Mouse (Mus musculus): ENCODE data around the gene Mboat2. TPM values are rescaled to one million over a fixed set of nuclear protein-coding genes. Genes with fewer than 3 reads are reported as not detected.

The Mboat2 gene
- polyA plus RNA-seq (2014; fragmentation: Nextera tagmentation; extraction: Ambion mirVana) = 58.3 and 66.9 TPM in 2 replicates

DNA sequence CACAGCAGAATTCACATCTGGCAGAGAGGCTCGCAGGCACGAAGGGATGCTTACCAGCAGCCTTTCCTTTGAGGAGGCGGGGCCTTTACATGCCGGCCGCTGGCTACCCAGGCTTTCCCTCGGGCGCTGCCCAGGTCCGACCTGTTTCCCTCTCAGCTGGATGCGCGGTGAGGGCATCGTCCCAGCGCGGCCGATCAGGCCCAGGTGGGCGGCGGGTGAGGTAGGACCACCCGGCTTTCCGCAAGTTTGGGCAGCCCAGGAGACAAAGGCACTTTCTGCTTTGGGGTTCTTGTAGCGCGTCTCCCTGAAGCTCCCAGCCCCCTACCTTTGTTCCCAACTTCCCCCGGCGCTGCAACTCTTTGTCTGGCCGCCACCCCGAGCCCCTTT lies at the start of gene Mboat2:
Mboat2 (plus strand) TSS at position 114 of the 387 bp plus-strand sequence.
- Histone ChIP-seq H3K9ac (ENCODE audit: low read length) (peak within 1 kb of the TSS; percentile 98), H3K9me3 (ENCODE audit: control insufficient read depth, low read length) (no peaks in the 10 kb centered on the region), H3K27ac (ENCODE audit: low read depth, low read length) (peak within 1 kb of the TSS; percentile 96), H3K27me3 (ENCODE audit: control insufficient read depth, insufficient read depth, low read length) (no peaks in the 10 kb centered on the region), H3K4me1 (ENCODE audit: control insufficient read depth, insufficient read depth, low read length) (peaks cover 15% of the 10 kb centered on the region), H3K4me2 (peak within 1 kb of the TSS; percentile 69), H3K36me3 (ENCODE audit: control insufficient read depth, insufficient read depth, low read length) (no peaks in the 10 kb centered on the region), H3K4me3 (ENCODE audit: low read depth, low read length) (peak within 1 kb of the TSS; percentile 89)
- DNase-seq (ENCODE audit: low spot score, missing footprints) = peak; percentile 98
- under 1% methylated on average over 23 of the region's 24 CpGs for WGBS
- no peak; the same call in 1 of the 2 replicates for ATAC-seq (ENCODE audit: low FRiP score)

DNA sequence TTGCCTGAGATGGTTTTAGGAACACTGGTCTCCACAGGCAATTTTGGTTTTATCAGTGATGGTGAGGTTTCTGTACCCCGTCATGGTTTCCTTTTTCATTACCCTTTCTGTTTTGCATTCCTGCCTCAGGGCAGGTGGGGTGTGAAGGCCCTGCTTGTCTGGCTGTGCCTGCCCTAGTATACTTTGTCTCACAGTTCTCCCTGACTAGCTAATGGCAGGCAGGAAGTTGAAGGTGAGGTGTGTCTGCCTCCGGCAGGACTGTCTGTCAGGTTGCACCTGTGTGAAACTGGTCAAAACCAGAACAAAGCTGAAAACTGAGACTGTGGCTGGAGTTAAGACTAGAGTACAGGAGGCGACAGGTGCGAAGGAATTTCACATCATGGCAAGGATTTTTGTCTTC lies 46.9 kb upstream of the Mboat2 start:
- Histone ChIP-seq H3K9ac (ENCODE audit: low read length) (no peak overlapping the region), H3K27ac (ENCODE audit: low read depth, low read length) (no peak overlapping the region), H3K4me2 (no peak overlapping the region), H3K9me3 (ENCODE audit: control insufficient read depth, low read length) (no peaks in the 10 kb centered on the region), H3K36me3 (ENCODE audit: control insufficient read depth, insufficient read depth, low read length) (no peaks in the 10 kb centered on the region), H3K27me3 (ENCODE audit: control insufficient read depth, insufficient read depth, low read length) (no peaks in the 10 kb centered on the region), H3K4me3 (ENCODE audit: low read depth, low read length) (no peak overlapping the region), H3K4me1 (ENCODE audit: control insufficient read depth, insufficient read depth, low read length) (peaks cover 2% of the 10 kb centered on the region; the same call in 1 of the 2 replicates)
- ATAC-seq (ENCODE audit: low FRiP score) (no peak), DNase-seq (ENCODE audit: low spot score, missing footprints) (no peak)
- WGBS = 74% methylated on average over 4 of the region's 4 CpGs

DNA sequence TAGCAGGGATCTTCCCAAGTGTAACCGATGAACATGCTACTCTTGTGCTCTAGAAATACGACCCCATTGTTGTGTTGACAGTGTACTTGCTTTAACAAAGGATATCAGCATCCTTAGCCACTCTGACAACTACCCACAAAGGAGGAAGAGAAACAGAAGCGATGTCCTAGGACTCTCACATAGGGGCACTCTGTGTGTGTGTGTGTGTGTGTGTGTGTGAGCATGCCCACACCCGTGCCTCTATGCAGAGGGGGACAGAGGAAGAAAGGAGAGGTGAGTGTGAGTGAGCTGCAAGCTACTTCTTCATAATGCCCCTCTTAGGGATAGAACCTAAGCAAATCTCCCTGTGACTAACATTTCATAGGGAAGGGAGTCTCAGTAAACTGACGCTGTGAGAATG lies 44.8 kb upstream of the Mboat2 start:
- Histone ChIP-seq H3K27ac (ENCODE audit: low read depth, low read length) (no peak overlapping the region), H3K9me3 (ENCODE audit: control insufficient read depth, low read length) (no peaks in the 10 kb centered on the region), H3K4me2 (no peak overlapping the region), H3K4me1 (ENCODE audit: control insufficient read depth, insufficient read depth, low read length) (peaks cover 2% of the 10 kb centered on the region; the same call in 1 of the 2 replicates), H3K4me3 (ENCODE audit: low read depth, low read length) (no peak overlapping the region), H3K36me3 (ENCODE audit: control insufficient read depth, insufficient read depth, low read length) (no peaks in the 10 kb centered on the region), H3K9ac (ENCODE audit: low read length) (no peak overlapping the region), H3K27me3 (ENCODE audit: control insufficient read depth, insufficient read depth, low read length) (no peaks in the 10 kb centered on the region)
- DNase-seq (ENCODE audit: low spot score, missing footprints) (no peak), ATAC-seq (ENCODE audit: low FRiP score) (no peak)
- 68% methylated on average over 5 of the region's 5 CpGs for WGBS

DNA sequence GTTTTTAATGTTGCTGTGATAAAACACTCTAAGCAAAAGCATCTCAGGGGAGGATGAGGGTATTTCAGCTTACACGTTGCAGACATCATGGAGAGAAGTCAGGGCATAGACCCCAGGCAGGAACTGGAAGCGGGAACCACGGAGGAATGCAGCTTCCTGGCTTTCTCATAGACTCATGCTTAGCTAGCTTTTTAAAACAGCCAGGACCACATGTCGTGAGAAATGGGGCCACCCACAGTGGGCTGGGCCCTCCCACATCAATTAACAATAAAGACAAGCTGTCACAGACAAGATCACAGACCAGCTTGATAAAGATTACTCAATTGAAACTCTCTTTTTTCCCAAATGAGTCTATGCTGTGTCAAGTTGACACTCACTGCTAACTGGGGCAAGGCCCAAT lies 44.4 kb upstream of the Mboat2 start:
- no peaks in the 10 kb centered on the region for H3K27me3 ChIP-seq (ENCODE audit: control insufficient read depth, insufficient read depth, low read length)
- no peak overlapping the region for H3K27ac ChIP-seq (ENCODE audit: low read depth, low read length)
- no peak for DNase-seq (ENCODE audit: low spot score, missing footprints)
- no peak overlapping the region for H3K4me3 ChIP-seq (ENCODE audit: low read depth, low read length)
- H3K9me3 ChIP-seq (ENCODE audit: control insufficient read depth, low read length) = no peaks in the 10 kb centered on the region
- 18% methylated on average over 4 of the region's 4 CpGs for WGBS
- no peak overlapping the region for H3K9ac ChIP-seq (ENCODE audit: low read length)
- H3K36me3 ChIP-seq (ENCODE audit: control insufficient read depth, insufficient read depth, low read length) = no peaks in the 10 kb centered on the region
- ATAC-seq (ENCODE audit: low FRiP score) = no peak
- H3K4me1 ChIP-seq (ENCODE audit: control insufficient read depth, insufficient read depth, low read length) = peaks cover 2% of the 10 kb centered on the region; the same call in 1 of the 2 replicates
- no peak overlapping the region for H3K4me2 ChIP-seq

DNA sequence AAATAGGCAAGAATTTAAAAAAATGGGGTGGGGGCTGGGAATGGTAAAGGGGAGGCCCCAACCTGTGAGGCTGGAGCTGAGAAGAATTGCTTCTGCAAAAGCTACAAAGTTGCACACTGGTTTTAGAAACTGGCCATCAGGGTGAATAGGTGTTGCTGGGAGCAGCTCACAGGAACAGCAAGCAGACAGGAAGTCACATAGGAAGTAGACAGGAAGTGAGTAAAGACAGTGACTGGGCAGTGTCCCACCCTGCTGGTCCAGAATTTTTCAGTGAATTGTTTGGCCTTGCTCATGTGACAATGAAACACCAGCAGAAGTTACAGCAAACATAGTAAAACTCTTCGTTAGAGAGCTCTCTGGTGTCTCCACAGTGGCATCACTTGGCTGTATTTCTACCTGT lies 41.0 kb upstream of the Mboat2 start:
- peaks cover 2% of the 10 kb centered on the region; the same call in 1 of the 2 replicates for H3K4me1 ChIP-seq (ENCODE audit: control insufficient read depth, insufficient read depth, low read length)
- H3K9me3 ChIP-seq (ENCODE audit: control insufficient read depth, low read length) = no peaks in the 10 kb centered on the region
- no peak overlapping the region for H3K4me2 ChIP-seq
- no peak overlapping the region for H3K9ac ChIP-seq (ENCODE audit: low read length)
- H3K4me3 ChIP-seq (ENCODE audit: low read depth, low read length) = no peak overlapping the region
- DNase-seq (ENCODE audit: low spot score, missing footprints) (no peak), ATAC-seq (ENCODE audit: low FRiP score) (no peak)
- no peaks in the 10 kb centered on the region for H3K27me3 ChIP-seq (ENCODE audit: control insufficient read depth, insufficient read depth, low read length)
- WGBS = 77% methylated on average over 1 of the region's 1 CpGs
- H3K27ac ChIP-seq (ENCODE audit: low read depth, low read length) = no peak overlapping the region
- H3K36me3 ChIP-seq (ENCODE audit: control insufficient read depth, insufficient read depth, low read length) = no peaks in the 10 kb centered on the region

DNA sequence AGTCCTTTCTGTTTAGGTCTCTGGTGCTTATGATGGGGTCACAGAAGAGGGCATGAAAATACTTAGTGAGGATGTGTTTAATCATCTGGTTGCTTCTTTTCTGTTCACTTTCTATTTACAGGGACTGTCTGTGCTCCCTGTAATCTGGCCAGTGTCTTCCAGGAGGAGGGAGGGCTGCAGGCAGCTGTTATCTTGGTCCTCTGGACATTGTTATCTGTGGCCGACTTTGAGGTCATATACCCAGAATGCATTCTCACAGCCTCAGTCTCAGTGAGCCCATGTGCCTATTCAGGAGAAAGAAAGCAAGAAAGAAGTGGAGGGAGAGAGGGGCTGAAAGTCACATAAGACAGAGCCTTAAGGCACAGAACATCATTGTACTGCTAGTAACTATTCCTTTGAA lies 19.4 kb upstream of the Mboat2 start:
- no peak overlapping the region for H3K9ac ChIP-seq (ENCODE audit: low read length)
- ATAC-seq (ENCODE audit: low FRiP score) = no peak
- no peaks in the 10 kb centered on the region for H3K36me3 ChIP-seq (ENCODE audit: control insufficient read depth, insufficient read depth, low read length)
- H3K4me3 ChIP-seq (ENCODE audit: low read depth, low read length) = no peak overlapping the region
- no peak overlapping the region for H3K4me2 ChIP-seq
- H3K4me1 ChIP-seq (ENCODE audit: control insufficient read depth, insufficient read depth, low read length) = no peaks in the 10 kb centered on the region
- no peaks in the 10 kb centered on the region for H3K27me3 ChIP-seq (ENCODE audit: control insufficient read depth, insufficient read depth, low read length)
- no peak for DNase-seq (ENCODE audit: low spot score, missing footprints)
- WGBS = 50% methylated on average over 1 of the region's 1 CpGs
- H3K9me3 ChIP-seq (ENCODE audit: control insufficient read depth, low read length) = no peaks in the 10 kb centered on the region
- H3K27ac ChIP-seq (ENCODE audit: low read depth, low read length) = no peak overlapping the region

DNA sequence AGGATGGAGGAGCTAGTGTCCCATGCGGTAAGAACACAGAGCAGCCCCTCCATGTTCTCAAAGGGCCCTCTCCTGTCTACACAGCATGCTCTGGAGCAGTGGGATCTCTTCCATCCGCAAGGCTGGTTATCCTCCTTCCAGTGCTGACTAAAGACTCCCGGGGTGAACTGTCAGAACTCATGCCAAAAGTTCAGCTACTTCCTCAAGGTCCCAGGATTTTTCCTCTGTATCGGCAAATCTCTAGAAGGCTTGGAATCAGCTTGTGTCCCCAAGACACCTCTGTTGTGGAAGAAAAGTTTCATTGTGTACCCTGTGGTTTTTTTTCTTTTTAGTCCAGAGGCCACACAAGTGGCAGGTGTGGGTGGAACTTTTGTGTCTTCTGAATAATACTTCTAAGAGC lies 18.8 kb upstream of the Mboat2 start:
- Histone ChIP-seq H3K4me2 (no peak overlapping the region), H3K27me3 (ENCODE audit: control insufficient read depth, insufficient read depth, low read length) (no peaks in the 10 kb centered on the region), H3K36me3 (ENCODE audit: control insufficient read depth, insufficient read depth, low read length) (no peaks in the 10 kb centered on the region), H3K4me3 (ENCODE audit: low read depth, low read length) (no peak overlapping the region), H3K9me3 (ENCODE audit: control insufficient read depth, low read length) (no peaks in the 10 kb centered on the region), H3K27ac (ENCODE audit: low read depth, low read length) (no peak overlapping the region), H3K4me1 (ENCODE audit: control insufficient read depth, insufficient read depth, low read length) (no peaks in the 10 kb centered on the region), H3K9ac (ENCODE audit: low read length) (no peak overlapping the region)
- no peak for DNase-seq (ENCODE audit: low spot score, missing footprints)
- 78% methylated on average over 4 of the region's 4 CpGs for WGBS
- ATAC-seq (ENCODE audit: low FRiP score) = no peak

DNA sequence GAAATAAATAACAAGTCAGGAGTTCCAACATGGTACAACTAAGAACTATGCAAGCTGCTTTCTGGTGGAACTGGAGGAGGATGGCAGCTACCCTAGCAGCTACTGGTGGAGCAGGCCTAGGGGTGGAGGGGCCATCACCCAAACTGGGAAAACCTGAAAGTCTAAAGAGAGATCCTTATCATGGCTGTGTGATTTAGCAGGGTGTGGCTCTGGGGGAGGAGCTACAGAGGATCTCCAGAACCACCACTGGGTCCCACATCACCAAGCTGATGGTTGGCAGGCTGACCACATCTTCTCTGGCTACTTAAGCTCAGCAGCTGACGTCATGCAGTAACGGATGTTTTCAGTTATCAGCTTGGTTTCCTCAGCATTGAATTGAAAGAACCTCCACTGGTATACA lies 7.8 kb upstream of the Mboat2 start:
- Histone ChIP-seq H3K27ac (ENCODE audit: low read depth, low read length) (no peak overlapping the region), H3K4me3 (ENCODE audit: low read depth, low read length) (no peak overlapping the region), H3K36me3 (ENCODE audit: control insufficient read depth, insufficient read depth, low read length) (no peaks in the 10 kb centered on the region), H3K4me2 (no peak overlapping the region), H3K27me3 (ENCODE audit: control insufficient read depth, insufficient read depth, low read length) (no peaks in the 10 kb centered on the region), H3K4me1 (ENCODE audit: control insufficient read depth, insufficient read depth, low read length) (no peaks in the 10 kb centered on the region), H3K9ac (ENCODE audit: low read length) (no peak overlapping the region), H3K9me3 (ENCODE audit: control insufficient read depth, low read length) (no peaks in the 10 kb centered on the region)
- ATAC-seq (ENCODE audit: low FRiP score) (no peak), DNase-seq (ENCODE audit: low spot score, missing footprints) (peak; percentile 56)
- WGBS = 90% methylated on average over 2 of the region's 2 CpGs

DNA sequence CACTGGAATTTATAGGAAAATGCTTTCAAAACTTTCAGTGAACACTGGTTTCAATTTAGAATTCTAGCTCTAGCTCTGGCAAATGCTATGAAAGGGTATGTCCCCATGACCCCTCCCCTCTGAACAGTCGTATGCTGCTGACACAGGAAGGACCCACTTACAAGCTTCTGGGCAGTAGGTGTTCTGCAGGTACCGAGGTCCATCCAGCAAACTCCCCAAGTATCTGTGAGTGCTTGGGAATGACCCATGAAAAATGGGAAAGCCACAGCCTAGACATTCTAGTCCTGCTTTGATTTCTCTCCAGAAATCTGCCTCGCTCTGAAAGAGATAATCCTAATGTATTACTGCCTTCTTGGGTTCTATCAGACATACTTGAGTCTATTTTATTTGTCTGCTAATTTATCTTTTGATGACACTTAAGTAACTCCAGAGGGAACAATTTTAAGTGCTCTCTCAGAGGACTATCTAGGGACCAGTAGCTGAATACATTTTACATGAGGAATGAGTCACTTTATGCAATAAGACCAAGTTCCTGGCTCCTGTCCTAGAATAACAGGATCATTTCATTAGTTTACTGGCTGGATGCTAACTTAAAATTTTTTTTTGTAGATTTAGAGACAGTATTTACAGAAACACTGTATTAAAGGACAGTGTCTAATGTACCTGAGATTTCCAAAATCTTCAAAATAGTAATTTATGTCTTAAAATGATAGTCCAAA lies 6.9 kb upstream of the Mboat2 start:
- Histone ChIP-seq H3K4me1 (ENCODE audit: control insufficient read depth, insufficient read depth, low read length) (peaks cover 2% of the 10 kb centered on the region; the same call in 1 of the 2 replicates), H3K4me2 (no peak overlapping the region)
- 90% methylated on average over 3 of the region's 3 CpGs for WGBS

More for the DNA sequence above, 6.9 kb upstream of the Mboat2 start:
- H3K36me3 ChIP-seq (ENCODE audit: control insufficient read depth, insufficient read depth, low read length) = no peaks in the 10 kb centered on the region
- H3K4me3 ChIP-seq (ENCODE audit: low read depth, low read length) = no peak overlapping the region
- H3K9me3 ChIP-seq (ENCODE audit: control insufficient read depth, low read length) = no peaks in the 10 kb centered on the region
- no peak overlapping the region for H3K9ac ChIP-seq (ENCODE audit: low read length)
- ATAC-seq (ENCODE audit: low FRiP score) = no peak
- H3K27ac ChIP-seq (ENCODE audit: low read depth, low read length) = no peak overlapping the region
- peak; percentile 66 for DNase-seq (ENCODE audit: low spot score, missing footprints)
- no peaks in the 10 kb centered on the region for H3K27me3 ChIP-seq (ENCODE audit: control insufficient read depth, insufficient read depth, low read length)
